Mouse (Mus musculus) retina, postnatal 7 days (tissue): ENCODE measurements around the gene 9930111J21Rik1.
"Not testable (repeated sequence)": the region's sequence is repeated elsewhere in the genome, so short reads cannot be mapped to it uniquely, and the experiment has no call there.

Experiments used
- DNase-seq: peaks from one replicate; pipeline ENCODE4 v3.0.0-alpha.2; 2012; ENCODE audit warnings: low read depth, low spot score

Gene 9930111J21Rik1

GRCm38 (mm10) chr11:48979251-48979650 is at the start of gene 9930111J21Rik1:
TSS of gene 9930111J21Rik1 (minus strand) at chr11:48979398.
- not testable (repeated sequence) for DNase-seq

- not testable (repeated sequence) for DNase-seq
These were observed 32.9 kb upstream of the 9930111J21Rik1 start for GRCm38 (mm10) chr11:49012074-49012473.

GRCm38 (mm10) chr11:49006785-49007184 is 27.6 kb upstream of the 9930111J21Rik1 start:
- DNase-seq = not testable (repeated sequence)

- not testable (repeated sequence) for DNase-seq
These were observed 27.1 kb upstream of the 9930111J21Rik1 start for GRCm38 (mm10) chr11:49006317-49006716.

GRCm38 (mm10) chr11:49000411-49000810 is 21.2 kb upstream of the 9930111J21Rik1 start:
- DNase-seq = not testable (repeated sequence)

- DNase-seq = not testable (repeated sequence)
These were observed 14.8 kb upstream of the 9930111J21Rik1 start, which contains the start of gene Tgtp1 for GRCm38 (mm10) chr11:48994018-48994417. TSS of gene Tgtp1 (minus strand) at chr11:48994172.

- not testable (repeated sequence) for DNase-seq
These were observed 14.1 kb upstream of the 9930111J21Rik1 start for GRCm38 (mm10) chr11:48993296-48993695.

- DNase-seq = not testable (repeated sequence)
These were observed 12.7 kb upstream of the 9930111J21Rik1 start, which contains the start of gene Gm12185 for GRCm38 (mm10) chr11:48991740-48992520. TSS of gene Gm12185 (minus strand) at chr11:48992226.

GRCm38 (mm10) chr11:48989981-48990380 is 10.8 kb upstream of the 9930111J21Rik1 start:
- DNase-seq = not testable (repeated sequence)

- DNase-seq = not testable (repeated sequence)
These were observed 9.0 kb upstream of the 9930111J21Rik1 start for GRCm38 (mm10) chr11:48988219-48988618.

- DNase-seq = not testable (repeated sequence)
These were observed 3.6 kb upstream of the 9930111J21Rik1 start for GRCm38 (mm10) chr11:48982848-48983247.

- DNase-seq = not testable (repeated sequence)
These were observed 854 bp upstream of the 9930111J21Rik1 start for GRCm38 (mm10) chr11:48980052-48980451.

GRCm38 (mm10) chr11:48978240-48978939 is 808 bp downstream of the 9930111J21Rik1 start, which contains the start of gene Olfr56:
TSS of gene Olfr56 (plus strand) at chr11:48978889.
- not testable (repeated sequence) for DNase-seq

GRCm38 (mm10) chr11:48974686-48975085 is 4.5 kb downstream of the 9930111J21Rik1 start:
- DNase-seq = not testable (repeated sequence)

GRCm38 (mm10) chr11:48946090-48946489 is 33.1 kb downstream of the 9930111J21Rik1 start, which contains the start of gene Psme2b:
TSS of gene Psme2b (minus strand) at chr11:48946190.
- not testable (repeated sequence) for DNase-seq

- DNase-seq = not testable (repeated sequence)
These were observed 39.9 kb downstream of the 9930111J21Rik1 start for GRCm38 (mm10) chr11:48939286-48939685.

GRCm38 (mm10) chr11:48935291-48935690 is 43.9 kb downstream of the 9930111J21Rik1 start:
- not testable (repeated sequence) for DNase-seq

- not testable (repeated sequence) for DNase-seq
These were observed 45.3 kb downstream of the 9930111J21Rik1 start for GRCm38 (mm10) chr11:48933923-48934322.

- not testable (repeated sequence) for DNase-seq
These were observed 45.8 kb downstream of the 9930111J21Rik1 start for GRCm38 (mm10) chr11:48933422-48933821.

- not testable (repeated sequence) for DNase-seq
These were observed 51.1 kb downstream of the 9930111J21Rik1 start for GRCm38 (mm10) chr11:48928068-48928467.

GRCm38 (mm10) chr11:48926437-48926836 is 52.8 kb downstream of the 9930111J21Rik1 start:
- not testable (repeated sequence) for DNase-seq

- DNase-seq = not testable (repeated sequence)
These were observed 55.4 kb downstream of the 9930111J21Rik1 start for GRCm38 (mm10) chr11:48923818-48924217.
